Mouse (Mus musculus) thymus, adult 2 months (tissue): Measurements from ENCODE around the gene Prpf4b. TPM values are rescaled to one million over a fixed set of nuclear protein-coding genes. Genes with fewer than 3 reads are reported as not detected.

Experiments used
- DNase-seq: peaks from one replicate; pipeline ENCODE4 v3.0.0; 2021
- H3K27ac ChIP-seq: fragments of 200-500 bp; 2 replicates; pipeline ENCODE4 v1.5.1; 2012; ENCODE audit warnings: low read length, control low read depth; ENCODE audit not compliant: control insufficient read depth, insufficient read depth
- H3K27me3 ChIP-seq: fragments of 200-500 bp; 2 replicates; pipeline ENCODE4 v1.6.1; 2012; ENCODE audit warnings: mild to moderate bottlenecking, low read length, moderate library complexity, mixed read lengths; ENCODE audit not compliant: control insufficient read depth, insufficient read depth
- H3K36me3 ChIP-seq: fragments of 200-500 bp; 2 replicates; pipeline ENCODE4 v1.6.1; 2012; ENCODE audit warnings: mild to moderate bottlenecking, low read length, moderate library complexity; ENCODE audit not compliant: control insufficient read depth, insufficient read depth
- H3K4me1 ChIP-seq: fragments of 200-500 bp; replicated peaks from 2 replicates; pipeline ENCODE4 v1.6.1; 2012; ENCODE audit warnings: low read length; ENCODE audit not compliant: control insufficient read depth, insufficient read depth
- H3K4me3 ChIP-seq: fragments of 200-500 bp; 2 replicates; pipeline ENCODE4 v1.5.1; 2012; ENCODE audit warnings: mild to moderate bottlenecking, low read length, control low read depth, moderate library complexity; ENCODE audit not compliant: control insufficient read depth, insufficient read depth
- CTCF ChIP-seq: fragments of 200-500 bp; IDR thresholded peaks from 2 replicates; pipeline ENCODE4 v1.5.1; 2012; ENCODE audit warnings: mild to moderate bottlenecking, control low read depth, low read length, moderate library complexity, borderline replicate concordance; ENCODE audit not compliant: control insufficient read depth, poor library complexity, insufficient read depth; ENCODE audit errors: extremely low read depth
- POLR2A ChIP-seq: fragments of 200-500 bp; IDR thresholded peaks from 2 replicates; pipeline ENCODE4 v1.6.1; 2012; ENCODE audit warnings: mild to moderate bottlenecking, low read length, control low read depth, moderate library complexity; ENCODE audit not compliant: control insufficient read depth, poor library complexity, insufficient read depth; ENCODE audit errors: extremely low read depth
- WGBS: fragments of 180-500 bp; shearing (Covaris S2); methylation state at CpG from one replicate; pipeline ENCODE4 v1.1.7; 2018; 5-methylcytosine and 5-hydroxymethylcytosine counted together
- polyA plus RNA-seq: library from polyadenylated mRNA; depleted of rRNA; stranded (reverse); fragments of >200 nt; gene quantifications from 2 replicates; pipeline ENCODE4 v1.2.3, GENCODE M21; 2012; rRNA removed

The Prpf4b gene
- polyA plus RNA-seq = 26.3 and 33.7 TPM in 2 replicates

DNA sequence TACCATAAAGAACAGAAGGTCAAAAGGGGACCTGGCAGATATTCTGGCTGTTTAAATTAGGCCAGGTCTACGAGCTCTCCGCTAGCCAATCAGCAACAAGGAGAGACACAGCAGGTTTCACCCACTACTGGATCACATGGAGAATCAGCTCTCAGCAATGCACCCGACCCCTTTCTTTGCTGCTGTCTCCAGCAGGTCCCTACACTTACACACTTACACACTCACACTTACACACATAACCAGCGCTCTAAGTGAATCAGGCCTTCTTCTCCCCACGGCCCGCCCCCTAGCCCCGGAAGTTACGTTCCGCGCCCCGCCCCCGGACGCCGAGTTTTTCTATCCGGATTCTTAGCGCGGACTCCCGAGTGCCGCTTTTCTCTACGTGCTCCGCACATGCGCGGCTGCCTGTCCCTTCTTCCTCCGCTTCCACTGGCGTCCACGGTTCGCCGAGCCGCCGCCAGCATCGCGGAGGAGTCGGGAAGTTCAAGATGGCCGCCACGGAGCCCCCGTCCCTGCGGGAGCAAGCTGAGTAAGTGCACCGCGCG is at the start of gene Prpf4b:
Prpf4b (plus strand) TSS at position 137 of the 545 bp plus-strand sequence.
- H3K27me3 ChIP-seq = no peaks in the 10 kb centered on the region
- H3K4me1 ChIP-seq = 0 out of 2 replicates have a peak, but pooled peaks cover 3% of the 10 kb centered on the region
- WGBS = under 1% methylated on average over 40 of the region's 40 CpGs
- H3K4me3 ChIP-seq = peak within 1 kb of the TSS; percentile 96
- H3K36me3 ChIP-seq = no peaks in the 10 kb centered on the region
- TF ChIP-seq CTCF = no peak
- TF ChIP-seq POLR2A = peak; percentile 81
- H3K27ac ChIP-seq = peak within 1 kb of the TSS; percentile 92
- peak; percentile 92 for DNase-seq

DNA sequence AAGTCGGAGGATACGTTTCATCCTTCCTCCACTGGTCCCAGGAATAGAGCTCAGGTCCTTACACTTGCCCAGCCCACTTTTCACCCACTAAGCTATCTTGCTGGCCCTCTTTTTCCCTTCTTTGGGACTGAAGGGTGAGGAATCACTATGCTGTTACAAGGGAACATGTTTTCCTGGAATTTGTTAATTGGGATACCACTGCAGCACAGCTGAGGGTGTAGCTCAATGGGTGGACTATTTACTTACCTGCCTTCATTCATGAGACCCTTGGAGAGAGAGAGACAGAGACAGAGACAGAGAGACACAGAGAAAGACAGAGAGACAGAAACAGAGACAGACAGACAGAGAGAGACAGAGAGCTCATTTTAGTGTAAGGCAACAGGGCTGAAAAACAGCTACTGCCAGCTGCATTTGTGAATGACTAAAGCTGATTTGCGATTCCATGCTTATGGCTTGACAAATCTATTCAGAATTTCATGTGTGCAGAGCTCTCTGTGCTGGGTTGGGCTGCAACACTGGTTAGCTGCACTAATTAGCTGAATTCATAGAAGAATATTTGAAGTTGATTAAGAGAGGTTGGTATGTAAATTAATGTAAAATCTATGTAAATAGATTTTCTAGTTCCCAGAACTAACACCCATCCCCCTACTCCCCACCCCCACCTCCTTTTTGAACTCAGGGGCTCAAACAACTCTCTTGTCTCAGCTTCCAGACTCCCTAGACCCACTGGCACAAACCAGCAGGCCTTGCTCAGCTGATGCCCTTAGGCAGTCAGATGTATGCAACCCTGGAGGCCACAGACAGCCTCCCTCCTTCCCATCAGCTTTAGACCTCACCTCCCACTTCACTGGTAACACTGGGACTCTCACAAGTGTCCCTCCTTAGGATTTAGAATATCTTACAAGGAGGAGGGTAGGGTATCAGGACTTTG is 48.1 kb upstream of the Prpf4b start:
- no peak overlapping the region for H3K4me3 ChIP-seq
- no peak for TF ChIP-seq CTCF
- no peaks in the 10 kb centered on the region for H3K27me3 ChIP-seq
- 95% methylated on average over 3 of the region's 3 CpGs for WGBS
- no peak overlapping the region for H3K27ac ChIP-seq
- no peaks in the 10 kb centered on the region for H3K4me1 ChIP-seq
- H3K36me3 ChIP-seq = no peaks in the 10 kb centered on the region
- no peak for DNase-seq

DNA sequence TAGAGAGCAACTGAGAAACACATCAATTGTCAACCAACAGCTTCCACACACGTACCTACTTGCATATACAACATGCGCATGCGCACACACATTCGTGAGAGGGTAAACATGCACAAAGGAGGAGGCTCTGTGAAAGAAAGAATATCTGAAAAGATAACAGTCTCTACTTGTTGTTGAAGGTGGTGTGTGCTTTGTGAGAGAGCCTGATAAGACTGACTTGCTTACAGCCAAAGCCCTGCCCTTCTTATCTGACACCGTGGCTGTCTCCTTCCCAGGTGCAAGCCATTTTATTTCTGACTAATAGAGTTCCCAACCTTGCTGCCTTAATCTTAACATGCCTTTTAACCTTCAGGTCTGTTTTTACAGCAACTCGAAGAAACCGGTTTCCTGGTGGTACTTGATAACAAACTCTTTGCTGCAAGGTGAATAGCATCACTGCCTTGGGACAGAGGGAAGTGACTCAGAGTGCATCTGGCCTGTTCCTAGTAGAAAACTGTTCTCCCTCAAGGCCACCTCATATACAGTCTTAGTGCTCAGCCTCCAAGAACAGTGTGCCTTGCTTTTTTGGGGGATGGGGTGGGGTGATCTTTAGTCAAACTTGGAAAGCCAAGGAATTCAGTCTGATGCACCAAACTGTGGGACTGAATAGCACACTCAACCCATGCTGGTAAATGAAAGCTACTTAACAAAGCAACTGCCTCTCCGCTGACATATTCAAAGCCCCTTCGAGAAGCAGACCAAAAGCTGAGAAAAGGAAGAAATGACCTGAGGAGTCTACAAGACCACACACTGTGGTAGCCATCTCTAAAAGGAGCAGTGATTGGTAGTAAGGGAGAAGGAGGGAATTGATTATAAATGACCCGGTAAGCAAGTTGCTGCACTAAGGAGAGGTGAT is 46.9 kb upstream of the Prpf4b start:
- no peak for DNase-seq
- TF ChIP-seq CTCF (no peak), POLR2A (no peak)
- Histone ChIP-seq H3K27me3 (no peaks in the 10 kb centered on the region), H3K4me3 (no peak overlapping the region), H3K27ac (no peak overlapping the region), H3K36me3 (no peaks in the 10 kb centered on the region), H3K4me1 (no peaks in the 10 kb centered on the region)
- 85% methylated on average over 10 of the region's 10 CpGs for WGBS

DNA sequence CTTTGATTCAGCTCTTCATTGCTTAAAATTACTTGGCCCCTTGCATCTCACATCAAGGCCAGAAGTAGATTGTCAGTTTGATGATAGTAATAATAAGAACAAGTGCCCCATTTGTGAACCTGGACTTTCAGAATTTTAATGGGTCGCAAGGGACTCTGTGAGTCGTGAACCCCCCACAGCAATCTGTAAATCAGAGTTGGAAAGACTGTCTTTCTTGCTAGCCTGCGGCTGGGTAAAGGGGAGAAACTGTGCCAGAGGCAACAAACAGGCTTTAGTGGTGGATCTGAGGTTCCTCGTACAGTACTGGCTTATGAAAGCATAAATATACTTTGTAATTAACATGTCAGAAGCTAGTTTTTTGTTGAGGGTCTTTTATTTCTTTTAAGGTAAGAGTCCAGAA is 32.3 kb upstream of the Prpf4b start:
- no peaks in the 10 kb centered on the region for H3K36me3 ChIP-seq
- no peaks in the 10 kb centered on the region for H3K27me3 ChIP-seq
- no peaks in the 10 kb centered on the region for H3K4me1 ChIP-seq
- 94% methylated on average over 4 of the region's 4 CpGs for WGBS
- no peak overlapping the region for H3K4me3 ChIP-seq
- TF ChIP-seq CTCF (no peak), POLR2A (no peak)
- no peak for DNase-seq
- no peak overlapping the region for H3K27ac ChIP-seq

DNA sequence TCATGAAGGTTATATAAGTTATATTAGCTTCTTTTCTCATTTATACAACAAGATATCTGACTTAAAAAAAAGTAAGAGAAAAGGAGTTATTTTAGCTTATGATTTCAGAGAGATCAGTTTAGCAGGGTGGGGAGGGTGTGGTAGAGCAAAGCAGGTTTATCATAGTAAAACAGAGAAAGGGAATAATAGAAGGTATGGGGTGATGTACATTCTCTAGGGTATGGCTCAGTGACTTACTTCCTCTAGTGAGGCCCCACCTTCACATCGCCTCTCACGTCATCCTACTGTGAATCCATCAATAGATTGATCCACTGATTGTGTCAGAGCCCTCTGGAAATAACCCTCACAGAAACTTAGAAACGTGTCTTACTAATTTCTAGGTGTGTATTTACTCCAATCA is 24.3 kb upstream of the Prpf4b start:
- Histone ChIP-seq H3K36me3 (no peaks in the 10 kb centered on the region), H3K27me3 (no peaks in the 10 kb centered on the region), H3K27ac (no peak overlapping the region), H3K4me1 (no peaks in the 10 kb centered on the region), H3K4me3 (no peak overlapping the region)
- WGBS = 97% methylated on average over 3 of the region's 3 CpGs
- TF ChIP-seq CTCF = no peak
- no peak for DNase-seq

DNA sequence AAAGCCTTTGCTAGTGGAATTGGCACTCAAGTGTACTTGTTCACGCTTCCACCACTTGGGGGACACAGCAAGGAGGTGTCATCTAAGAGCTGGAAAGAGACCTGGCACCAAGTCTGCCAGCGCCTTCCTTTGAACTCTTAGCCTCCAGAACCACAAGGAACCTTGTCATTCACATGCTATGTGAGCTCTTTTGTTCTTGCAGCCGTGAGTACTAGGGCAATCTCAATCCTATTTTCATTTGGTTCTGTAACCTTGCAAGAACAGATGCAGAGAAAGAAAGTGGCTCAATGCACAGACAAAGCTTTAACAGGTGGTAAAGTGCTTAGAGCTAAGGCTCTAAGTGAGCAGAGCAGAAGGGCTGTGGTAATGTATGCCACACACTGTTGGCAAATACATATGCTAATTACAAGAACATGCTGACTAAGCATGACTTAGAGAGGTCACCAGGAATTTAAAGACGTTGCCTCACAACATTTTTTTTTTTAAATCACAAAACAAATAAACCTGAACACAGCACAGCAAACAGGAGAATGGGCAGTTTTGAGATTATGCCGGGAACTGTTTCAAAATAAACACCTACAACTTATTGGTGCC is 23.8 kb upstream of the Prpf4b start:
- whole genome bisulfite sequencing = 83% methylated on average over 5 of the region's 5 CpGs

More for the DNA sequence above, 23.8 kb upstream of the Prpf4b start:
- DNase-seq = no peak
- Histone ChIP-seq H3K27ac (no peak overlapping the region), H3K4me3 (no peak overlapping the region), H3K4me1 (no peaks in the 10 kb centered on the region), H3K27me3 (no peaks in the 10 kb centered on the region), H3K36me3 (no peaks in the 10 kb centered on the region)
- no peak for TF ChIP-seq CTCF
- no peak for TF ChIP-seq POLR2A
